Mouse (Mus musculus) forebrain, embryonic 13.5 days (tissue): ENCODE measurements around the gene Serpina3g. TPM values are rescaled to one million over a fixed set of nuclear protein-coding genes. Genes with fewer than 3 reads are reported as not detected.

Experiments used
- ATAC-seq: fragments of 200-750 bp; cut with Nextera tagmentation; 2 replicates; pipeline ENCODE4 v1.8.0; 2017
- H3K27ac ChIP-seq: fragments of 300-500 bp; sonication (generic); 2 replicates; pipeline ENCODE4 v1.5.1; 2015; ENCODE audit warnings: inconsistent platforms, mild to moderate bottlenecking, moderate library complexity
- H3K27me3 ChIP-seq: fragments of 300-500 bp; sonication (generic); 2 replicates; pipeline ENCODE4 v1.6.1; 2015; ENCODE audit warnings: mild to moderate bottlenecking, inconsistent platforms
- H3K36me3 ChIP-seq: fragments of 300-500 bp; sonication (generic); 2 replicates; pipeline ENCODE4 v1.6.1; 2015; ENCODE audit warnings: mild to moderate bottlenecking, inconsistent platforms; ENCODE audit not compliant: poor library complexity, severe bottlenecking
- H3K4me1 ChIP-seq: fragments of 300-500 bp; sonication (generic); 2 replicates; pipeline ENCODE4 v1.6.1; 2015; ENCODE audit warnings: inconsistent platforms
- H3K4me2 ChIP-seq: fragments of 300-500 bp; sonication (generic); 2 replicates; pipeline ENCODE4 v1.6.1; 2015; ENCODE audit warnings: inconsistent platforms, mild to moderate bottlenecking, moderate library complexity
- H3K4me3 ChIP-seq: fragments of 300-500 bp; sonication (generic); 2 replicates; pipeline ENCODE4 v1.5.1; 2015; ENCODE audit warnings: mild to moderate bottlenecking, inconsistent platforms
- H3K9ac ChIP-seq: fragments of 300-500 bp; sonication (generic); 2 replicates; pipeline ENCODE4 v1.6.1; 2015; ENCODE audit warnings: mild to moderate bottlenecking, inconsistent platforms
- H3K9me3 ChIP-seq: fragments of 300-500 bp; sonication (generic); replicated peaks from 2 replicates; pipeline ENCODE4 v1.6.1; 2016; ENCODE audit warnings: inconsistent platforms
- WGBS: fragments of 180-500 bp; shearing (Covaris S2); methylation state at CpG from one replicate; pipeline ENCODE4 v1.1.7; 2015; 5-methylcytosine and 5-hydroxymethylcytosine counted together
- polyA plus RNA-seq: library from polyadenylated mRNA; unstranded; fragments of >200 nt; fragmentation: Nextera tagmentation; extraction: Ambion mirVana; gene quantifications from 2 replicates; pipeline ENCODE4 v1.2.1, GENCODE M21; 2015

Gene Serpina3g
- polyA plus RNA-seq, 1 experiment from 2014 or later, result 0.23 TPM

DNA sequence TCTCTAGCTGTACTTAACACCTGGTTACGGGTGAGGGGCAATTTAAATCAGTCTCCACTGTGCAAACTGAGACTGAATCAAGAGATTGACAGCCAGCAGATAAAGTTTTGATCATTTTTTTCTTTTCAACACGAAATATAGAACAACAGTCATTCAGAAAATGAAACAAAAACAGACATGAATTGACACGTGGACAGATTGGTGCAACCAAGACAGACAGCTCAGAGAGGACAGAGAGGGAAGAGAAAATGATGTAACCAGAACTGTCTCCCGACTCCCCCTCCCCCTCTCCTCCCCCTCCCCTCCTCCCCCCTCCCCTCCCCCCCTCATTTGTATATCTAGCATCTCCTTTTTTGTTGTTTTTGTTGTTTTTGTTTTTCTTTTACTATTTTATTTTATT, 53.8 kb downstream of the Serpina3g start:
- Histone ChIP-seq H3K4me3 (no peak overlapping the region), H3K27ac (no peak overlapping the region), H3K9me3 (no peaks in the 10 kb centered on the region), H3K9ac (no peak overlapping the region), H3K4me1 (no peaks in the 10 kb centered on the region), H3K36me3 (no peaks in the 10 kb centered on the region), H3K27me3 (no peaks in the 10 kb centered on the region), H3K4me2 (no peak overlapping the region)
- ATAC-seq, result no peak
- 52% methylated on average over 4 of the region's 4 CpGs for WGBS

Other genes starting within 250 kb of the Serpina3g start
- gene Serpina11, start 246.3 kb upstream of the Serpina3g start, polyA plus RNA-seq, result not detected in 2 replicates
- gene Serpina9, start 222.5 kb upstream of the Serpina3g start, polyA plus RNA-seq, result not detected in 2 replicates
- not detected in 2 replicates for gene Serpina12, start 191.8 kb upstream of the Serpina3g start, polyA plus RNA-seq
- gene Serpina5, start 135.1 kb upstream of the Serpina3g start, polyA plus RNA-seq, result not detected in 2 replicates
- not detected in 2 replicates for gene Serpina3a, start 123.5 kb upstream of the Serpina3g start, polyA plus RNA-seq
- not detected in 2 replicates for gene Serpina3b, start 108.2 kb upstream of the Serpina3g start, polyA plus RNA-seq
- gene Serpina3c, start 82.4 kb upstream of the Serpina3g start, polyA plus RNA-seq, result not detected in 2 replicates
- gene Serpina3f, start 21.7 kb upstream of the Serpina3g start, polyA plus RNA-seq, result 0.19 TPM in 1 of 2 replicates, not detected in the other
- gene Serpina3i, start 26.9 kb downstream of the Serpina3g start, polyA plus RNA-seq, result not detected in 2 replicates
- not detected in 2 replicates for gene Serpina3j, start 78.3 kb downstream of the Serpina3g start, polyA plus RNA-seq
- gene Serpina3k, start 102.2 kb downstream of the Serpina3g start, polyA plus RNA-seq, result not detected in 2 replicates
- gene Serpina3m, start 102.2 kb downstream of the Serpina3g start, polyA plus RNA-seq, result not detected in 2 replicates
- gene Serpina3n, start 170.5 kb downstream of the Serpina3g start, polyA plus RNA-seq, result not detected in 2 replicates
- 0.42 TPM in 1 of 2 replicates, not detected in the other for gene Gsc, start 237.1 kb downstream of the Serpina3g start, polyA plus RNA-seq